Mouse (Mus musculus): ENCODE measurements around the gene Chaf1a. TPM values are rescaled to one million over a fixed set of nuclear protein-coding genes. Genes with fewer than 3 reads are reported as not detected.

Gene Chaf1a
- 10 to 100 TPM; 16.7 to 19.3 TPM for total RNA-seq (2023)

GRCm38 (mm10) chr17:56040030-56040856 lies at the start of gene Chaf1a:
TSS of gene Chaf1a (plus strand) at chr17:56040439.

GRCm38 (mm10) chr17:56005415-56006061 lies 34.7 kb upstream of the Chaf1a start, which contains the start of the genes Stap2 and Mpnd:
TSS of gene Stap2 (minus strand) at chr17:56005584.
TSS of gene Mpnd (plus strand) at chr17:56005711.

GRCm38 (mm10) chr17:56036176-56036900 lies 3.9 kb upstream of the Chaf1a start, which contains the start of gene Sh3gl1:
TSS of gene Sh3gl1 (minus strand) at chr17:56036635.

GRCm38 (mm10) chr17:56074827-56075208 lies 34.6 kb downstream of the Chaf1a start, which contains the start of gene Ubxn6:
TSS of gene Ubxn6 (minus strand) at chr17:56075028.

GRCm38 (mm10) chr17:56078880-56079795 lies 38.9 kb downstream of the Chaf1a start, which contains the start of gene Hdgfl2:
TSS of gene Hdgfl2 (plus strand) at chr17:56079634.

GRCm38 (mm10) chr17:56109219-56110051 lies 69.2 kb downstream of the Chaf1a start, which contains the start of gene Plin4:
TSS of gene Plin4 (minus strand) at chr17:56109803.

GRCm38 (mm10) chr17:56117251-56117710 lies 77.0 kb downstream of the Chaf1a start, which contains the start of gene Plin5:
TSS of gene Plin5 (minus strand) at chr17:56117596.

GRCm38 (mm10) chr17:56121826-56122225 lies 81.6 kb downstream of the Chaf1a start, which contains the start of gene Lrg1:
TSS of gene Lrg1 (minus strand) at chr17:56122001.

Other genes starting within 250 kb of the Chaf1a start
- gene Zfp119a, start 161.5 kb upstream of the Chaf1a start, total RNA-seq (2023): 1 to 10 TPM; 3.1 to 5.9 TPM
- gene Zfp959, start 148.3 kb upstream of the Chaf1a start, total RNA-seq (2023): 1 to 10 TPM; 6.5 to 6.9 TPM
- gene Zfp119b, start 90.9 kb upstream of the Chaf1a start, total RNA-seq (2023): 1 to 10 TPM; 4.6 to 5.2 TPM
- 100 to 1,000 TPM; 124 to 153 TPM for gene Ebi3, start 87.8 kb upstream of the Chaf1a start, total RNA-seq (2023)
- 10 to 100 TPM; 24.1 to 24.2 TPM for gene Yju2, start 81.3 kb upstream of the Chaf1a start, total RNA-seq (2023)
- gene Shd, start 70.0 kb upstream of the Chaf1a start, total RNA-seq (2023): 1 to 10 TPM in 1 of 2 experiments, under 1 TPM in 1; 0.35 to 1.6 TPM
- gene Fsd1, start 53.9 kb upstream of the Chaf1a start, total RNA-seq (2023): not detected
- gene Stap2, start 34.9 kb upstream of the Chaf1a start, total RNA-seq (2023): 1 to 10 TPM; 1.1 to 1.5 TPM
- 10 to 100 TPM; 30.8 to 35.6 TPM for gene Mpnd, start 34.7 kb upstream of the Chaf1a start, total RNA-seq (2023)
- gene Sh3gl1, start 3.8 kb upstream of the Chaf1a start, total RNA-seq (2023): 10 to 100 TPM; 58.7 to 59.0 TPM
- 10 to 100 TPM; 29.7 to 32.1 TPM for gene Ubxn6, start 34.6 kb downstream of the Chaf1a start, total RNA-seq (2023)
- gene Hdgfl2, start 39.2 kb downstream of the Chaf1a start, total RNA-seq (2023): 10 to 100 TPM; 39.7 to 45.3 TPM
- under 1 TPM; 0.31 to 0.49 TPM for gene Plin4, start 69.4 kb downstream of the Chaf1a start, total RNA-seq (2023)
- 1 to 10 TPM; 1.2 to 1.3 TPM for gene Plin5, start 77.2 kb downstream of the Chaf1a start, total RNA-seq (2023)
- 100 to 1,000 TPM; 165 to 222 TPM for gene Lrg1, start 81.6 kb downstream of the Chaf1a start, total RNA-seq (2023)
- 1 to 10 TPM; 4.3 TPM for gene Sema6b, start 99.9 kb downstream of the Chaf1a start, total RNA-seq (2023)
- gene Tnfaip8l1, start 122.0 kb downstream of the Chaf1a start, total RNA-seq (2023): 1 to 10 TPM; 1.3 to 1.8 TPM
- 10 to 100 TPM; 26.6 to 30.6 TPM for gene Mydgf, start 143.5 kb downstream of the Chaf1a start, total RNA-seq (2023)
- gene Dpp9, start 178.5 kb downstream of the Chaf1a start, total RNA-seq (2023): 10 to 100 TPM; 33.0 to 38.7 TPM
- 10 to 100 TPM; 12.7 to 12.8 TPM for gene Fem1a, start 216.4 kb downstream of the Chaf1a start, total RNA-seq (2023)
- 10 to 100 TPM; 13.2 to 15.0 TPM for gene Ticam1, start 236.3 kb downstream of the Chaf1a start, total RNA-seq (2023)

Measured in neutrophil, adult 59 days (primary cell).